Mouse (Mus musculus): ENCODE data around the gene BC051019. TPM values are rescaled to one million over a fixed set of nuclear protein-coding genes. Genes with fewer than 3 reads are reported as not detected.
A peak's percentile ranks its signal among the peaks of the same experiment; 100 is the strongest.

The BC051019 gene
- polyA plus RNA-seq, 1 experiment: not detected

- Histone ChIP-seq H3K9me3 (ENCODE audit: control insufficient read depth, low read length) (no peaks in the 10 kb centered on the region), H3K4me3 (replicated peaks) (peak overlapping the region; percentile 79), H3K4me1 (ENCODE audit: control insufficient read depth) (peaks cover 58% of the 10 kb centered on the region), H3K27me3 (ENCODE audit: control insufficient read depth) (no peaks in the 10 kb centered on the region), H3K36me3 (ENCODE audit: control insufficient read depth) (peaks cover 29% of the 10 kb centered on the region)
- TF ChIP-seq TAL1 (IDR thresholded peaks at IDR 0.05; ENCODE audit: low read length): no peak
- TF ChIP-seq GATA1 (IDR thresholded peaks at IDR 0.05; ENCODE audit: low read length): no peak
Measured at GRCm38 (mm10) chr7:109751427-109752007, 27.9 kb upstream of the BC051019 start.

- H3K9me3 ChIP-seq (ENCODE audit: control insufficient read depth, low read length): no peaks in the 10 kb centered on the region
- no peak overlapping the region for H3K4me3 ChIP-seq (replicated peaks)
- no peaks in the 10 kb centered on the region for H3K27me3 ChIP-seq (ENCODE audit: control insufficient read depth)
- no peak for TF ChIP-seq GATA1 (IDR thresholded peaks at IDR 0.05; ENCODE audit: low read length)
- TF ChIP-seq TAL1 (IDR thresholded peaks at IDR 0.05; ENCODE audit: low read length): no peak
- peaks cover 30% of the 10 kb centered on the region for H3K4me1 ChIP-seq (ENCODE audit: control insufficient read depth)
- peaks cover 64% of the 10 kb centered on the region for H3K36me3 ChIP-seq (ENCODE audit: control insufficient read depth)
Measured at GRCm38 (mm10) chr7:109747747-109748146, 24.1 kb upstream of the BC051019 start.

DNA sequence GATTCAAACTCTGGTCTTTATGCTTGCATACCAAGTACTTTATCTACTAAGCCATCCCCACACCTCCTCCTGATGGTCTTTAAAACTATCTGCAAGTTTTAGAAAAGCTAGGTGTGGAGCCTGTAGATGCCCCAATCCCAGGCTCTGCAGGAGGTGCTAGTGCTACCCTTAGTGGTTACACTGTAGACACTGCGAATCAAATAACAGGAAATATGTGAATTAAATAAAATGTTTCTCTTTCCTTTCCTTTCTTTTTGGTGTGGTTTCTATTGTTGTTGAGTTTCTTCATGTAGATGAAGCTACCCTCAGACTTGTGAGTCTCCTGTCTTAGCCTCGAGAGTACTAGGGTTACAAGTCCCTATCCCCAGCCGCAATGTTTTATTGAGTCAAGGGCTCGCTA, 18.1 kb upstream of the BC051019 start:
- H3K4me1 ChIP-seq (ENCODE audit: control insufficient read depth): no peaks in the 10 kb centered on the region
- H3K9me3 ChIP-seq (ENCODE audit: control insufficient read depth, low read length): no peaks in the 10 kb centered on the region
- peaks cover 90% of the 10 kb centered on the region for H3K36me3 ChIP-seq (ENCODE audit: control insufficient read depth)
- H3K27me3 ChIP-seq (ENCODE audit: control insufficient read depth): no peaks in the 10 kb centered on the region
- H3K4me3 ChIP-seq (replicated peaks): no peak overlapping the region
- no peak for TF ChIP-seq TAL1 (IDR thresholded peaks at IDR 0.05; ENCODE audit: low read length)

GRCm38 (mm10) chr7:109741060-109741459, 17.4 kb upstream of the BC051019 start:
- no peak for TF ChIP-seq GATA1 (IDR thresholded peaks at IDR 0.05; ENCODE audit: low read length)
- no peak for TF ChIP-seq TAL1 (IDR thresholded peaks at IDR 0.05; ENCODE audit: low read length)
- no peak overlapping the region for H3K4me3 ChIP-seq (replicated peaks)
- H3K4me1 ChIP-seq (ENCODE audit: control insufficient read depth): no peaks in the 10 kb centered on the region
- no peaks in the 10 kb centered on the region for H3K9me3 ChIP-seq (ENCODE audit: control insufficient read depth, low read length)
- H3K27me3 ChIP-seq (ENCODE audit: control insufficient read depth): no peaks in the 10 kb centered on the region
- H3K36me3 ChIP-seq (ENCODE audit: control insufficient read depth): peaks cover 90% of the 10 kb centered on the region

- no peak for TF ChIP-seq GATA1 (IDR thresholded peaks at IDR 0.05; ENCODE audit: low read length)
- H3K4me3 ChIP-seq (replicated peaks): no peak overlapping the region
- peaks cover 90% of the 10 kb centered on the region for H3K36me3 ChIP-seq (ENCODE audit: control insufficient read depth)
- no peaks in the 10 kb centered on the region for H3K27me3 ChIP-seq (ENCODE audit: control insufficient read depth)
- no peaks in the 10 kb centered on the region for H3K4me1 ChIP-seq (ENCODE audit: control insufficient read depth)
- no peaks in the 10 kb centered on the region for H3K9me3 ChIP-seq (ENCODE audit: control insufficient read depth, low read length)
Measured at GRCm38 (mm10) chr7:109739822-109740370, 16.2 kb upstream of the BC051019 start.

DNA sequence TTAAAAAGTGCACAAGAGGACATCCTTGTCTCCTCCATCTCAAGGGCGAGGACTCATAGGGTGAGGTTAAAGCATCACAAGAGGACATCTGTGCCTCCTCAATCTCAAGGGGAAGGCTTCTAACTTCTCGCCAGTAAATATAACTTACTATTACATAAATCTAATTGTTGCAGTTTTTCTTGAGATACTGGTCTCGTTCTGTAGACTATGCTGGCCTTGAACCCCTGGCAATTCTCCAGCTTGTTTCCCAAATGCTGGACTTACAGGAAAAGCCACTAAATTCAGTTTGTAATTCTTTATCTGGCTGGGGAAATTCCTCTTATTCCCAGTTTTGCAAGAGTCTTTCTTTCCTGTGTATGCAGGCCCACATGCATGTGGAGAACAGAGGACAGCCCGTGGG, 11.2 kb upstream of the BC051019 start:
- Histone ChIP-seq H3K27me3 (ENCODE audit: control insufficient read depth) (no peaks in the 10 kb centered on the region), H3K4me3 (replicated peaks) (no peak overlapping the region), H3K9me3 (ENCODE audit: control insufficient read depth, low read length) (no peaks in the 10 kb centered on the region), H3K36me3 (ENCODE audit: control insufficient read depth) (peaks cover 41% of the 10 kb centered on the region), H3K4me1 (ENCODE audit: control insufficient read depth) (no peaks in the 10 kb centered on the region)
- TF ChIP-seq GATA1 (IDR thresholded peaks at IDR 0.05; ENCODE audit: low read length) (no peak), TAL1 (IDR thresholded peaks at IDR 0.05; ENCODE audit: low read length) (no peak)

DNA sequence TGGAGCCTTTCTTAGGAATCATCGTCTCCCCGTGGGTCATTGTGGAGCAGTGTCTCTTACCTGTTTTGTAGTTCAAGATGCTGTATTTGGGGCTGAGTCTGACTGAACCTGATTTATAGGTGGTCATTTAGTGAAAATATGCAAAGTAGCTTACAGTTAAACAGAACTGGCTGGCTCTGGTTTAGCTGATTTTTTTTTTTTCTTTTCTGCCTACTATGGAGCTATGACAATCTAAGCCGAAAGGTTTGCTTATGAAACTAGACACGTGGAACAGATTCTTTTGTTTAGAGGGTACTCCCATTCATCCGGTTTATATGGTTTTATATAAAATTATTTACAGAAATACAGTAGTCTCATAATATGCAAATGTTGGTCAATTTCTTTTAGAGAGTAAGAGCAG, 8.0 kb upstream of the BC051019 start, which contains the start of gene Ascl3:
Gene Ascl3, minus strand, starts transcription at position 101 of the 400 bp plus-strand sequence.
- TF ChIP-seq TAL1 (IDR thresholded peaks at IDR 0.05; ENCODE audit: low read length) (no peak), GATA1 (IDR thresholded peaks at IDR 0.05; ENCODE audit: low read length) (no peak)
- Histone ChIP-seq H3K9me3 (ENCODE audit: control insufficient read depth, low read length) (no peaks in the 10 kb centered on the region), H3K4me1 (ENCODE audit: control insufficient read depth) (no peaks in the 10 kb centered on the region), H3K36me3 (ENCODE audit: control insufficient read depth) (peaks cover 16% of the 10 kb centered on the region), H3K27me3 (ENCODE audit: control insufficient read depth) (no peaks in the 10 kb centered on the region), H3K4me3 (replicated peaks) (no peak within 1 kb of the TSS)

- no peak for TF ChIP-seq GATA1 (IDR thresholded peaks at IDR 0.05; ENCODE audit: low read length)
- no peak for TF ChIP-seq TAL1 (IDR thresholded peaks at IDR 0.05; ENCODE audit: low read length)
- H3K4me3 ChIP-seq (replicated peaks): no peak overlapping the region
- no peaks in the 10 kb centered on the region for H3K27me3 ChIP-seq (ENCODE audit: control insufficient read depth)
- H3K36me3 ChIP-seq (ENCODE audit: control insufficient read depth): no peaks in the 10 kb centered on the region
- H3K4me1 ChIP-seq (ENCODE audit: control insufficient read depth): no peaks in the 10 kb centered on the region
- H3K9me3 ChIP-seq (ENCODE audit: control insufficient read depth, low read length): peaks cover 19% of the 10 kb centered on the region
Measured at GRCm38 (mm10) chr7:109723114-109723513, 536 bp downstream of the BC051019 start.

DNA sequence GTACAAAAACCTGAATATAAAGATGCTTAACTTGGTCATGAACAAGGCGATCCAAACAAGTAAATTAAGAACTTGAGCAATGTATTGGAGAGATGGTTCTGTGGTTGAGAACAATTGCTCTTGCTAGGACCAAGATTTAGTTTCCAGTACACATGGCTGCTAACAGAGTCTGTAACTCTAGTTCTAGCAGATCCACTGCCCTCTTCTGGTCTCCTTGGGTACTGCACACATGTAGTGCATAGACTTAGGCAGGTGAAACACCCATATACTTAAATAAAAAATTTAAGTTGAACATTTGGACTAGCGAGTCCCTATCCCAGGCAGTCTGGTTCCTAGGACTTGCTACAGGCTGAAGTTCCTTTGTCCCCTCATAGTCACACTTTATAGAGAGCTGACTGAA, 1.0 kb downstream of the BC051019 start:
- Histone ChIP-seq H3K36me3 (ENCODE audit: control insufficient read depth) (no peaks in the 10 kb centered on the region), H3K9me3 (ENCODE audit: control insufficient read depth, low read length) (peaks cover 19% of the 10 kb centered on the region), H3K4me3 (replicated peaks) (no peak overlapping the region), H3K27me3 (ENCODE audit: control insufficient read depth) (no peaks in the 10 kb centered on the region), H3K4me1 (ENCODE audit: control insufficient read depth) (no peaks in the 10 kb centered on the region)
- no peak for TF ChIP-seq GATA1 (IDR thresholded peaks at IDR 0.05; ENCODE audit: low read length)

DNA sequence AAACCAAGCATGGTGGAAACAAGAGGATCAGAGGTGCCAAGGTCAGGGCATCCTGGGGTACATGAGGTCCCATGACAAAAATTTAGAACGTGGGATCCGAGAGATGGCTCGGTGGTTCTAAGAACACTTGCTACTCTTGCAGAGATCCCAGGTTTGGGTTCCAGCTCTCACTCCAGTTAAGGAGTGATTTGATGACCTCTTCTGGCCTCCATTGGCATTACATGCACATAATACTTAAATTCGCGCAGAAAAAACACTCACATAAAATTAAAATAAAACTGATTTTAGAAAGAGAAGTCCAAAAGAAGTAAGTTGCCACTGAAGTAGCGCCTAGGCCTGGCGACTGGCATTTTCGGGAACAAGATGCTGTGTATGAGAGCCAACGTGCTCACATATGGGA, 4.4 kb downstream of the BC051019 start:
- Histone ChIP-seq H3K4me1 (ENCODE audit: control insufficient read depth) (no peaks in the 10 kb centered on the region), H3K27me3 (ENCODE audit: control insufficient read depth) (no peaks in the 10 kb centered on the region), H3K36me3 (ENCODE audit: control insufficient read depth) (no peaks in the 10 kb centered on the region), H3K4me3 (replicated peaks) (no peak overlapping the region), H3K9me3 (ENCODE audit: control insufficient read depth, low read length) (peaks cover 19% of the 10 kb centered on the region)
- no peak for TF ChIP-seq GATA1 (IDR thresholded peaks at IDR 0.05; ENCODE audit: low read length)
- no peak for TF ChIP-seq TAL1 (IDR thresholded peaks at IDR 0.05; ENCODE audit: low read length)

All from erythroblast, embryonic 14.5 days (primary cell).